Mouse (Mus musculus): ENCODE results near the gene Nup214. TPM values are rescaled to one million over a fixed set of nuclear protein-coding genes. Genes with fewer than 3 reads are reported as not detected.

Gene Nup214
- polyA plus RNA-seq, 1 experiment from 2014 or later = 53.5 TPM

DNA sequence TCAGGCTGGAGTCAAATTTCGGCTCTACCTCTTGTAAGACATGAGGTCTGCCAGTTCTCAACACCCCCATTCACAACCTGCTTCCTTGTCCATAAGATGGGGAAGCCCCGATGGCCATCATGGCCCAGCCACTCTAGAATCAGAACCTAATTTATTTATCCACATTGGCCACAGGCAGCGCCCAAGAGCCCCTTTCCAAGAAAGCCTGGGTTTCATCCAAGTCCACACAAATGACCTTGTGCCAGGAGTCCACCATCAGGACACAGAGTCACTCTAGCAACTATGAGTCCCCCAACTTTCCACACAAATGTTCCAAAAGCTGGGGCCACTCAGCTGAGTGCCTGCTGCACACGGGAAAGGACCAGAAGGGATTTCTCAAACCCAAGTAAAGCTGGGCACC lies 91.8 kb downstream of the Nup214 start:
- Histone ChIP-seq H3K9ac (no peak overlapping the region), H3K4me3 (replicated peaks; ENCODE audit: low read length) (no peak overlapping the region), H3K36me3 (replicated peaks; ENCODE audit: control insufficient read depth, insufficient read depth) (no peaks in the 10 kb centered on the region), H3K9me3 (ENCODE audit: control insufficient read depth, low read length) (no peaks in the 10 kb centered on the region), H3K4me2 (replicated peaks) (no peak overlapping the region), H3K27ac (no peak overlapping the region), H3K4me1 (replicated peaks; ENCODE audit: control insufficient read depth, insufficient read depth, low read length) (no peaks in the 10 kb centered on the region), H3K27me3 (ENCODE audit: control insufficient read depth, insufficient read depth, low read length) (no peaks in the 10 kb centered on the region)
- ATAC-seq (ENCODE audit: low FRiP score) = no peak
- 83% methylated on average over 4 of the region's 4 CpGs for WGBS
- DNase-seq (ENCODE audit: low spot score) = no peak

GRCm38 (mm10) chr2:32068811-32069607 lies 94.8 kb downstream of the Nup214 start:
- no peak overlapping the region for H3K4me2 ChIP-seq (replicated peaks)

DNA sequence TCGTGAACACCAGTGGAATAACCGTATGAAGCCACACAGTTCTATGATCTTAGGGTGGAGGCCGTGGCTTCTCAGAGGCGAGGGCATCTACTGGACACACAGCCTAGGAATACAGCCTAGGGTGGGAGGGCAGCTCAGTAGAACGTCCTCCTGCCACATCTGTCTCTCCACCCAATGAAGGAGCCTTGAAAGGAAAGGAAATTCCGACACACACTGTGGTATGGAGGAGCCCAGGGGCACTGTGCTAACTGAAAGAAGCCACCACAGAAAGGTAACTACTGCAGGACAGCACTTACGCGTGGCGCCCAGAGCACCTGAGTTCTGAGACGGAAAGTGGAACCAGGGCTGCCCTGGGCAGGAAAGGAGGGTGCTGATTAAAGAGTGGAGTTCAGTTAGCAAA lies 96.5 kb downstream of the Nup214 start:
- 91% methylated on average over 10 of the region's 10 CpGs for WGBS

More at GRCm38 (mm10) chr2:32068811-32069607, 94.8 kb downstream of the Nup214 start:
- DNase-seq (ENCODE audit: low spot score) (no peak), ATAC-seq (ENCODE audit: low FRiP score) (no peak)
- H3K4me1 ChIP-seq (replicated peaks; ENCODE audit: control insufficient read depth, insufficient read depth, low read length) = no peaks in the 10 kb centered on the region
- no peak overlapping the region for H3K27ac ChIP-seq
- H3K27me3 ChIP-seq (ENCODE audit: control insufficient read depth, insufficient read depth, low read length) = no peaks in the 10 kb centered on the region
- no peaks in the 10 kb centered on the region for H3K9me3 ChIP-seq (ENCODE audit: control insufficient read depth, low read length)
- no peak overlapping the region for H3K9ac ChIP-seq
- H3K4me3 ChIP-seq (replicated peaks; ENCODE audit: low read length) = no peak overlapping the region
- no peaks in the 10 kb centered on the region for H3K36me3 ChIP-seq (replicated peaks; ENCODE audit: control insufficient read depth, insufficient read depth)
- 55% methylated on average over 31 of the region's 31 CpGs for WGBS

GRCm38 (mm10) chr2:32074404-32074803 lies 100.2 kb downstream of the Nup214 start:
- Histone ChIP-seq H3K4me1 (replicated peaks; ENCODE audit: control insufficient read depth, insufficient read depth, low read length) (no peaks in the 10 kb centered on the region), H3K4me2 (replicated peaks) (no peak overlapping the region), H3K27ac (no peak overlapping the region), H3K4me3 (replicated peaks; ENCODE audit: low read length) (no peak overlapping the region), H3K36me3 (replicated peaks; ENCODE audit: control insufficient read depth, insufficient read depth) (no peaks in the 10 kb centered on the region), H3K9me3 (ENCODE audit: control insufficient read depth, low read length) (no peaks in the 10 kb centered on the region), H3K9ac (no peak overlapping the region), H3K27me3 (ENCODE audit: control insufficient read depth, insufficient read depth, low read length) (no peaks in the 10 kb centered on the region)
- 81% methylated on average over 8 of the region's 8 CpGs for whole genome bisulfite sequencing
- DNase-seq (ENCODE audit: low spot score) = no peak
- ATAC-seq (ENCODE audit: low FRiP score) = no peak

More for the DNA sequence above, 96.5 kb downstream of the Nup214 start:
- Histone ChIP-seq H3K4me3 (replicated peaks; ENCODE audit: low read length) (no peak overlapping the region), H3K4me1 (replicated peaks; ENCODE audit: control insufficient read depth, insufficient read depth, low read length) (no peaks in the 10 kb centered on the region), H3K27ac (no peak overlapping the region), H3K9me3 (ENCODE audit: control insufficient read depth, low read length) (no peaks in the 10 kb centered on the region), H3K9ac (no peak overlapping the region), H3K4me2 (replicated peaks) (no peak overlapping the region), H3K27me3 (ENCODE audit: control insufficient read depth, insufficient read depth, low read length) (no peaks in the 10 kb centered on the region), H3K36me3 (replicated peaks; ENCODE audit: control insufficient read depth, insufficient read depth) (no peaks in the 10 kb centered on the region)
- DNase-seq (ENCODE audit: low spot score) (no peak), ATAC-seq (ENCODE audit: low FRiP score) (no peak)

DNA sequence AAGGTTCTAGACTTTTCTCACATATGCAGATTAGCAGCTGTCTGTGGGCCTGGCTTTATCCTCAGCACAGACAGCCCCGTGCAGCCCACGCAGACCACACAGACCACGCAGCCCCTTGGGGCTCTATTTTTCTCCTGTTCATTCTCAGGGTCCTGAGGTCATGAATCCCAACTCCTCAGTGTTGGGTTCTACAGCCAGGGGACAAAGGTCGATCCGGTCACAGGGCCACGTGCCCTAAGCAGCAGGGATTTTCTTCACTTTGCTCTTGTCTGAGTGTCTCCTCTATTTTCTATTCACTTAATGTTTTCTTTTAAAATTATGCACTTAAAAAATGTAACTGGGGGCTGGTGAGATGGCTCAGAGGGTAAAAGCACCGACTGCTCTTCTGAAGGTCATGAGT lies 101.1 kb downstream of the Nup214 start:
- no peak for ATAC-seq (ENCODE audit: low FRiP score)
- no peak for DNase-seq (ENCODE audit: low spot score)
- H3K4me1 ChIP-seq (replicated peaks; ENCODE audit: control insufficient read depth, insufficient read depth, low read length) = no peaks in the 10 kb centered on the region

GRCm38 (mm10) chr2:32077744-32078143 lies 103.5 kb downstream of the Nup214 start:
- Histone ChIP-seq H3K4me1 (replicated peaks; ENCODE audit: control insufficient read depth, insufficient read depth, low read length) (peaks cover 4% of the 10 kb centered on the region; the same call in 1 of the 2 replicates), H3K9ac (no peak overlapping the region), H3K27me3 (ENCODE audit: control insufficient read depth, insufficient read depth, low read length) (peaks cover 15% of the 10 kb centered on the region), H3K36me3 (replicated peaks; ENCODE audit: control insufficient read depth, insufficient read depth) (no peaks in the 10 kb centered on the region), H3K4me2 (replicated peaks) (no peak overlapping the region), H3K27ac (no peak overlapping the region), H3K9me3 (ENCODE audit: control insufficient read depth, low read length) (no peaks in the 10 kb centered on the region), H3K4me3 (replicated peaks; ENCODE audit: low read length) (no peak overlapping the region)
- WGBS = 89% methylated on average over 10 of the region's 10 CpGs
- no peak for DNase-seq (ENCODE audit: low spot score)
- ATAC-seq (ENCODE audit: low FRiP score) = no peak

More for the DNA sequence above, 101.1 kb downstream of the Nup214 start:
- Histone ChIP-seq H3K9me3 (ENCODE audit: control insufficient read depth, low read length) (no peaks in the 10 kb centered on the region), H3K36me3 (replicated peaks; ENCODE audit: control insufficient read depth, insufficient read depth) (no peaks in the 10 kb centered on the region), H3K4me3 (replicated peaks; ENCODE audit: low read length) (no peak overlapping the region), H3K27me3 (ENCODE audit: control insufficient read depth, insufficient read depth, low read length) (no peaks in the 10 kb centered on the region), H3K4me2 (replicated peaks) (no peak overlapping the region), H3K9ac (no peak overlapping the region), H3K27ac (no peak overlapping the region)
- WGBS = 53% methylated on average over 7 of the region's 7 CpGs

DNA sequence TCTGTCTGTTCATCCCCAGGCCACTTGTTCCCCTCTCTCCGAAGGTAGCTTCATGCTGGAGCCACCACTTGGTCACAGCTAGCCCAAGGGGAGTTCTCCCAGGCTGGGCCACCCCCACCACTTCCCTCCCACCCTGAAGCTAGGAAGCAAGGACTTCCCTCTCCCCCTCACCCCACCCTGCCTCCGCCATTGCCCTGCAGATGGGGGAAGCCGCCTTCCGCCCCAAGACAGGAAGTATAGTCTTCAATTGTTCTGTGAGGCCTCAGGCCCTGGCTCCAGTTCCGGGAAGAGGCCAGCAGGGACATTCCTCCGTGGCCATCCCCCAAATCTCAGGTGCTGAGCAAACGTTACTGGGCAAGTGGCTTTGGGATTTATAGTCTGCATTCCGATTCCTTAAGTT lies 104.3 kb downstream of the Nup214 start:
- no peak for ATAC-seq (ENCODE audit: low FRiP score)
- no peak overlapping the region for H3K4me2 ChIP-seq (replicated peaks)
- whole genome bisulfite sequencing = 61% methylated on average over 8 of the region's 8 CpGs
- no peak overlapping the region for H3K4me3 ChIP-seq (replicated peaks; ENCODE audit: low read length)
- DNase-seq (ENCODE audit: low spot score) = no peak
- peaks cover 23% of the 10 kb centered on the region for H3K27me3 ChIP-seq (ENCODE audit: control insufficient read depth, insufficient read depth, low read length)
- H3K4me1 ChIP-seq (replicated peaks; ENCODE audit: control insufficient read depth, insufficient read depth, low read length) = peaks cover 11% of the 10 kb centered on the region
- H3K9ac ChIP-seq = no peak overlapping the region
- H3K9me3 ChIP-seq (ENCODE audit: control insufficient read depth, low read length) = no peaks in the 10 kb centered on the region
- H3K36me3 ChIP-seq (replicated peaks; ENCODE audit: control insufficient read depth, insufficient read depth) = no peaks in the 10 kb centered on the region
- H3K27ac ChIP-seq = no peak overlapping the region

DNA sequence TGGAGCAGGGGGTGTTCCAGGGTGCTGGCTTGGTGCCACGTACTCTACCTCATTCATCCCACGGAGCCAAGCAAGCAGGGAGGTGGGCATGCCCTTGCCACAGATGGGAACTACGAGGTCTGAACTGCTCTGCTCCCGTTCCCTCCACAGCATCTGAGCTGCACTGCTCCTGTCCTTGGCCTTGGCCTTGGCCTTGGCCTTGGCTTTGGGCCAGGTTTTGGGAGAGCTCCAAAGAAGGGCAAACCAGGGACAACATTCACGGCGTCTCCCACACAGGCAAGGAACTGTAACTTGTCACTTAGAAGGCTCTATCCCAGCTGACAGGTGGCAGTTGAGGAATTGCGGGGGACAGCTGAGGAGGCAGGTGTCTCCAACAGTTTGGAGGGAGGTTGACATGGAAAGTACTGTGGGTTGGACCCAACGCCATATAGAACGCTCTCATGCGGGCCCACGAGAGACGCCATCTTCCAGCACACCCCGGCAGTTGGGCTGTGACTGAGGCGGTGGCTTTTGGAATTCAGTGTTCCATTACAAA lies 105.0 kb downstream of the Nup214 start:
- DNase-seq (ENCODE audit: low spot score) = no peak
- H3K9me3 ChIP-seq (ENCODE audit: control insufficient read depth, low read length) = no peaks in the 10 kb centered on the region
- H3K27me3 ChIP-seq (ENCODE audit: control insufficient read depth, insufficient read depth, low read length) = peaks cover 30% of the 10 kb centered on the region
- no peak for ATAC-seq (ENCODE audit: low FRiP score)
- H3K4me1 ChIP-seq (replicated peaks; ENCODE audit: control insufficient read depth, insufficient read depth, low read length) = peaks cover 19% of the 10 kb centered on the region
- 90% methylated on average over 14 of the region's 14 CpGs for WGBS
- no peaks in the 10 kb centered on the region for H3K36me3 ChIP-seq (replicated peaks; ENCODE audit: control insufficient read depth, insufficient read depth)
- no peak overlapping the region for H3K27ac ChIP-seq
- no peak overlapping the region for H3K4me3 ChIP-seq (replicated peaks; ENCODE audit: low read length)
- no peak overlapping the region for H3K9ac ChIP-seq
- no peak overlapping the region for H3K4me2 ChIP-seq (replicated peaks)

DNA sequence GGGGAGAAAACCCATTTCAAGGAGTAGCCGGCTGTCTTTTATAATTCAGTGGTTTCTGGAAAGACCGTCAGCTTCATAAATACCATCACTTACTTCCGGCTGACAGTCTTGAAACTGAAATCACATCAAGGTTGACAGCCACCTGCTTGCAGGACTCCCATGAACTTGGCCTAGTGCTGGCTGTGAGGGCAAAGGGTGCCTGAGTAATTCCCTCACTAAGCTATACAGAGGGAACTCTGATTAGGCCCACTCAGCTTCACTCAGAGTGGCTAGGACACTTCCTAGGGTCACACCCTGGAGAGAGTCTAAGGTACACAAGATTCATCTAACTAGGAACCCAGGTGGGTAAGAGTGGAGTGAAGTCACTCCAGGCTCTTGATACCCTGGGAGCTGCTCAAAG lies 106.4 kb downstream of the Nup214 start:
- H3K27me3 ChIP-seq (ENCODE audit: control insufficient read depth, insufficient read depth, low read length) = peaks cover 30% of the 10 kb centered on the region
- H3K9ac ChIP-seq = no peak overlapping the region
- H3K4me2 ChIP-seq (replicated peaks) = no peak overlapping the region
- no peak overlapping the region for H3K4me3 ChIP-seq (replicated peaks; ENCODE audit: low read length)
- ATAC-seq (ENCODE audit: low FRiP score) (no peak), DNase-seq (ENCODE audit: low spot score) (no peak)
- 84% methylated on average over 3 of the region's 3 CpGs for WGBS
- H3K9me3 ChIP-seq (ENCODE audit: control insufficient read depth, low read length) = no peaks in the 10 kb centered on the region
- H3K36me3 ChIP-seq (replicated peaks; ENCODE audit: control insufficient read depth, insufficient read depth) = no peaks in the 10 kb centered on the region
- no peak overlapping the region for H3K27ac ChIP-seq
- H3K4me1 ChIP-seq (replicated peaks; ENCODE audit: control insufficient read depth, insufficient read depth, low read length) = peaks cover 19% of the 10 kb centered on the region

Measured in hindbrain, embryonic 14.5 days (tissue).